Mouse (Mus musculus): ENCODE measurements around the gene Gm49366.
"Not testable (repeated sequence)": the region's sequence is repeated elsewhere in the genome, so short reads cannot be mapped to it uniquely, and the experiment has no call there.

Gm49366 gene

DNA sequence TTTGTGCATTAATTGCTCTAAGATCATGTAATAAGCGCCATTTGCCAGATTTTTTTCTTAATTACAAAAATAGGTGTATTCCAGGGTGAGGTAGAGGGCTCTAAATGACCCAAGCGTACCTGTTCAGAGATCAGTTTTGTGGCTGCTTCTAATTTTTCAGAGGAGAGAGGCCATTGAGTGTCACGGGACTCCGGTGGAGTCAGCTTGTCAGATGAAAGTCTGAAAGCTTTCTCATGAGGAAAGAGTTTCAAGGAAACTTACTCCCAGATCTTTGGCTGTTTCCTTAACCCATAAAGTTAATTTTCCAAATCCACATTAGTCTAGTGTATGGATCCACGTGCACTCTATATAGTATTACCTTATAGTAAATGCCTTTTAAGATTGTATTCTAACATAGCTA lies 55.9 kb downstream of the Gm49366 start:
- not testable (repeated sequence) for DNase-seq

DNA sequence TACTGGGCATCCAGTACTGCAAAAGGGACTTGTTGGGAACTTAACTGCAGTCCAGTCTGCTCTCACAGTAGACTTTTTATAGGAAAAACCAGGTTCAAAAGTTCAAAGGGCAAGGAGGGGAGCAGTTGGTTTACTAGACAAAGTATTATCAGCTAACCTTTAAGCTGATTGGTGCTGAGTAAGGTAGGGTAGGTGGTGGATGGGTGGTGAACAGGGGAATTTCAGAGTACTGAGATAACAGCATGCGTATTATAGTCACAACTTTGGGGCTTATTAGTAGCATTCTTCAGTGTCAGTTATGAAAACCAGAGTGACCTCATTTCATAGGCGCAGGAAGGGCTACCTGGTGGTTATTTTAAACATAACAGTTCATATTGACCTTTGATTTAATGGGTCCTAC lies 60.9 kb downstream of the Gm49366 start:
- DNase-seq: no peak

DNA sequence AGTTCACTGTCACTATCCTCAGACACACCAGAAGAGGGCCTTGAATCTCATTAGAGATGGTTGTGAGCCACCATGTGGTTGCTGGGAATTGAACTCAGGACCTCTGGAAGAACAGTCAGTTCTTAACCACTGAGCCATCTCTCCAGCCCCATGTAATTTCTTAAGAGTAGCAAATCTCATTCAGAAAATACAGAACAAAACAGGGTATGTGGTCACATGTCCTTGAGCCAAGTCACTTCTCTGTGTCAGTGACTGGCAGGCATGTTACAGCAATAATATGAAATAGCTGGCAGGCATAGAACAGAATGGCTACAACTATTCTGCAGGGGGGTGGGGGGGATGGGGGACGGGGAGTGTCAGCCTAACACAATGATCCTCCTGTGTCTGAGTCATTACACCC lies 61.3 kb downstream of the Gm49366 start:
- DNase-seq: no peak

DNA sequence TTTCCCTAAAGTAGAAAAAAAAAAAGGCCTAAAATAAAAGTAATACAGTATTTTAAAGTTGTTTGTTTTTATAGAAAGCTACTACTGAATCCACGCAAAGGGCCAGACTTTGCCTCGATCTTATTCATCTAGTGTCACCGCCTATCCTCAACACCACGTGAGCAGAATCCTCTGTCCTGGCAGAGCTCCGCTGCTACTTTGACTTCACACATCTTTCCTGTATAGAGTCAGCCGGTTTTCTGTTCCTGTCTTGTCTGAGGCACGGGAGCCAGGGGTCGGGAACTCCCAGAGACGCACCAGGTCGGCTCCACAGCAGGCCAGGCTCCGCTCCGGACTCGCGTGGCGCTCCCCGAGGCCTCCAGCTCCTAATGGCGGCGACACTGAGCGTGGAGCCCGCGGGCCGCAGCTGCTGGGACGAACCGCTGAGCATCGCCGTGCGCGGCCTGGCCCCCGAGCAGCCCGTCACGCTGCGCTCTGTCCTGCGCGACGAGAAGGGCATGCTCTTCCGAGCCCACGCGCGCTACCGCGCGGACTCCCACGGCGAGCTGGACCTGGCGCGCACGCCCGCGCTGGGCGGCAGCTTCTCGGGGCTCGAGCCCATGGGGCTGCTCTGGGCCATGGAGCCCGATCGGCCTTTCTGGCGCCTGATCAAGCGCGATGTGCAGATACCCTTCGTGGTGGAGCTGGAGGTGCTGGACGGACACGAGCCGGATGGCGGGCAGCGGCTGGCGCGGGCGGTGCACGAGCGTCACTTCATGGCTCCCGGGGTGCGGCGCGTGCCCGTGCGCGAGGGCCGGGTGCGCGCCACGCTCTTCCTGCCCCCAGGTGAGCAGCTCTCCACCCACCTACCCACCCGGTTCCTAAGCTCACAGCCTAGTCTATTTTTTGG lies 62.1 kb downstream of the Gm49366 start, which contains the start of gene Acot6:
TSS of gene Acot6 (plus strand) at position 51 of the 889 bp plus-strand sequence.
- DNase-seq: peak; percentile 15

DNA sequence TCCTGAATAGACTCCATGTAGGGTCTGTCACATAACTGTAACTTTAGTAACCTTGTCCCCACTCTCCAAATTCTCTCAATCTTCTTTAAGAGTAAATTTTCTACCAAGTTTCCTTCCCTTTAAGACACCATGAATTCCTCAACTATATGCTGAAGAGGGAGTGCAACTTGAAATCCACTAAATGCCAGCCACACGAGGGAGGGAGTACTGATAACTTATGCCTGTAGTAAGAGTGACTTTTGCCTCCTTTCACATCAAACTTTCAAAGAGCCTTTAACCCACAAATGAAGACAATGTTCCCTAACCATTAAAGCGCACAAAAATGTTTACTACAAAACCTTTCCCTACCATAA lies 62.7 kb downstream of the Gm49366 start:
- DNase-seq: no peak

DNA sequence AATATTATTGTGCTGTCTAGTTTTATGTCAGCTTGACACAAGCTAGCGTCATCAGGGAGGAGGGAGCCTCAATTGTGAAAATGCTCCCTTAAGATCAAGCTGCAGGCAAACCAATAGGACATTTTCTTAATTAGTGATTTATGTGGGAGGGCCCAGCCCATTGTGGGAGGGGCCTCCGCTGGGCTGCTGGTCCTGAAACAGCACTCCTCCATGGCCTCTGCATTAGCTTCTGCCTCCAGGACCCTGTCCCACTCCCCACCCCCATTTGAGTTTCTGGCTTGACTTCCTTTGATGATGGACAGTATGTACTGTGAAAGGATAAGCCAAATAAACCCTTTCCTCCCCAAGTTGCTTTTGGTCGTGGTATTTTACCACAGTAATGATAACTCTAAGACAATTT lies 68.3 kb downstream of the Gm49366 start:
- no peak for DNase-seq

DNA sequence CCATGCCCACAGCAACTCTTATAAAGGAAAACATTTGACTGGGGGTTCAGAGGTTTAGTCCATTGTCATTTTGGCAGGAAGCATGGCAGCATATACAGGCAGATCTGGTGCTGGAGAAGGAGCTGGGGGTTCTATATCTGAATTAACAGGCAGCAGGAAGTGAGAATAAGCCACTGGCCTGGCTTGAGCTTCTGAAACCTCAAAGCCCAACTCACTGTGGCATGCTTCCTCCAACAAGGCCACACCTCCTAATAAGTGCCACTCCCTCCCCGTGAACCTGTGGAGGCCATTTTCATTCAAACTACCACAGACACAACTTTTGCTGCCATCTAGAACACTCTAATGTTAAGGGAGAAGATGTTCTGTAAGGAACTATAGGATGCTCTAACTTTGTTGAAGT lies 69.0 kb downstream of the Gm49366 start:
- no peak for DNase-seq
